Mouse (Mus musculus) liver, postnatal 0 days (tissue): ENCODE measurements around the gene Mapk1ip1l.

Experiments used
- CTCF ChIP-seq: sonication (generic); IDR thresholded peaks from 2 replicates; pipeline ENCODE4 v1.5.1; 2016; ENCODE audit warnings: antibody characterized with exemption, low read depth
- EP300 ChIP-seq: IDR thresholded peaks from 2 replicates; pipeline ENCODE4 v1.6.1; 2016; ENCODE audit warnings: antibody characterized with exemption, low read depth, mild to moderate bottlenecking

- TF ChIP-seq CTCF (no peak), EP300 (no peak)
Observed at GRCm38 (mm10) chr14:47354948-47355347, 56.9 kb downstream of the Mapk1ip1l start.
